Mouse (Mus musculus) lung, postnatal 25 days (tissue): Measurements from ENCODE around the gene Scrn2.

Experiments used
- DNase-seq: peaks from one replicate; pipeline ENCODE4 v3.0.0; 2022; ENCODE audit warnings: low spot score

Gene Scrn2

GRCm38 (mm10) chr11:97050216-97050943 lies 20.6 kb downstream of the Scrn2 start, which contains the start of gene Osbpl7:
Gene Osbpl7, plus strand, starts transcription at chr11:97050628.
- peak; percentile 80 for DNase-seq

DNA sequence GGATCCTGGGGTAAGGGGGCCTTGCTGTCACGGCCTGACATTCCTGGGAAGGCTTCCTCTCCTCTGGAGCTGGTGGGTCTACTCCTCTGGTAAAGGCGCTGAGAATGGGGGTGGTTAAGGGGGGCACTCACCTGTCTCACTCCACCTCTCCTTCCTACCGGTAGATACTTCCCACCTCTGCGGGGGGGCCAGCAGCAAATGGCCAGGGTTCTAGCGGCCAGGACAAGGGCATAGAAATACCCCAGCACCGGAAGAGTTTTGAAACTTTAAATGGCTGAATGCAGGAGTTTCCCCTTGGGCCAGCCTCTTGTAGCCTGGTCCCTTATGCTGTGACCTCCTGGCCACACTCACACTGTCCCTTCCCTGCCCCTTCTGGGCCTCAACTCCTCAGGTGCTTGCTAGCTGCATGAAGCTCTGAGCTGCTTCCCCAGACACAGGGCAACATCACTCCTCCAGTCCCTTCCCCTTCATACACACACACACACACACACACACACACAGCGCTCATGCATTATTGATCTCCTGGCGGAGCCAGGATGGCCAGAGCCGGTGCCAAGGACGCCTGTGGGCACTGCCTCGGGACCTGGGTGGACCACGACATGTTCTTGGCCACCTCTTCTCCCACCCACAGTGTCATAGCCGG lies 21.3 kb downstream of the Scrn2 start:
- DNase-seq, result no peak

DNA sequence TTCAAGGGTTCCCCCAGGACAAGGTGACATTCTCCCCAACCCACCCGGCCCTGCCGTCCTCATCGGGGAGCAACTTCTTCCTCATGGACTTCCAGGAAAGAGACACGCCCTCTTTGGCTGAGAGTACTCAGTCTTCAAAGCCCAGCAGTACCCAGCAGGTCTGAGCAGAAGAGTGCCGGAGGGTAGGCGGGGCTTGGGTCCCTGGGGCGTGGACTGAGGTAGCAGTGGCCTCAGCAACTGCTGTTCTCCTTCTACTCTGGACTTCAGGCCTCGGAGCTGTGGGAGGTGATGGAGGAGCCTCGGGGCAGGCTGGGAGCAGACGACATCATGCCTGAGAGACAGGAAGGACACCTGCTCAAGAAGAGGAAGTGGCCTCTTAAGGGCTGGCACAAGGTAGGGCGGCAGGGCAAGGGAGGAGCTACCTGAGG lies 22.5 kb downstream of the Scrn2 start:
- DNase-seq, result peak; percentile 79

DNA sequence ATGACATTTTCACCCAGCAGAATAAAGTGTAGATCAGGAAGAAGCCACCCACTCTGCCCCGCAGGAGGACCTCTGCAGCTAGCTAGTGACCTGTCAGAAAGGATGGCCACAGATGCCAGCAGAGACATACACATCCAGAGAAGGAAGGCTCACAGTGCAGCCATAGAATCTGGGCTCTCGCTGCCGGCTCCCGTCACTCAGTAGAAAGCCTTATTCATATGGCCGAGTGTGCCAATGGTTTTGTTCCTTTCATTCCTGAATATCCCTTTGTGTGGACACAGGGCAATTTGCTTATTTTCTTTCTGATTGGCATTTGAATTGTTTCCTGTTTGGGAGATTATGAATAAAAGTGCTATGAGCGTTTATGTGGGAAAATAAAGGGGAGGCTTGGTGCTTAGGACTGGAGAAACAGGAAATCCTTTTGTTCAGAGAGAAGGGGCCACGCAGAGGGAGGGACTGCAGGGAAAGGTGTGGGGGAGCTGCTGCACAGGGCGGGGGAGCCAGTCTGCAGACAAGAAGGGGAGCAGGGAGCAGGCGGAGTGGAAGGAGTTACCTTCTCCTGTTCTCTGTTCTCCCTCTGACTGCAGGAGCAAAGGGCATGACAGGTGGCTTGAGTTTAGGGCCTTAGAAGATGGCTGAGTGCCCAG lies 33.7 kb downstream of the Scrn2 start:
- DNase-seq, result no peak

- no peak for DNase-seq
Measured at GRCm38 (mm10) chr11:97063921-97064295, 34.2 kb downstream of the Scrn2 start.

DNA sequence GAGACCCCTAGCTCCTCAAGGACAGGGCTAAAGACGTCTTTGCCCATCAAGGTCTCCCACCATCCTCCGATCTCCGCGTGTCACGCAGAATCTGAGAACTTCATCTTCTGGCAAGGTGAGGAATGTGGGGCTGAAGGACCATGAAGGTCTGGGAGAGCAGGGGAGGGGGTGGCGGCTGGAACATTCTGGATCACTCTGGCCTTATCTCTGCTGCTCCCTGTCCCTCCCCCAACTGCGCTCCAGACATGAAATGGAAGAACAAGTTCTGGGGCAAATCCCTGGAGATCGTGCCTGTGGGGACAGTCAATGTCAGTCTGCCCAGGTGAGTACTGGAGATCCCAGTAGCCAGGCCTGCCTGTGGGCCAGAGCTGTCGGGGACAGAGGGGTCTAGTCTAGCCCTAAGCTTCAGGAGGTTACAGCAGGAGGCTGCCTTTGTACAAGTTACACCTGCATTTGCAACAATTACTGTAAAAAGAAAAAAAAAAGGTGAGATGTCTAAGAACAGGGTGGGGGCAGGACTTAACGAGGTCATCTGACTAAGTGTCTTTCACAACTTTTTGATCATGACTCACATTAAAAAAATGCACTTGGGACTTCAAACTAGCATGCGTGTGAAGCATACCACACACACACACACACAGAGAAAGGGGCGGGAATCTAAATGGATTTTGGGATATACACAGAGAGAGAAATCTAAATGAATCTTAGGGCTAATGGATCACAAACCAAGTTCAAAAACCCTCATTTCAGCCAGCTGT lies 36.0 kb downstream of the Scrn2 start:
- DNase-seq, result peak; percentile 57

DNA sequence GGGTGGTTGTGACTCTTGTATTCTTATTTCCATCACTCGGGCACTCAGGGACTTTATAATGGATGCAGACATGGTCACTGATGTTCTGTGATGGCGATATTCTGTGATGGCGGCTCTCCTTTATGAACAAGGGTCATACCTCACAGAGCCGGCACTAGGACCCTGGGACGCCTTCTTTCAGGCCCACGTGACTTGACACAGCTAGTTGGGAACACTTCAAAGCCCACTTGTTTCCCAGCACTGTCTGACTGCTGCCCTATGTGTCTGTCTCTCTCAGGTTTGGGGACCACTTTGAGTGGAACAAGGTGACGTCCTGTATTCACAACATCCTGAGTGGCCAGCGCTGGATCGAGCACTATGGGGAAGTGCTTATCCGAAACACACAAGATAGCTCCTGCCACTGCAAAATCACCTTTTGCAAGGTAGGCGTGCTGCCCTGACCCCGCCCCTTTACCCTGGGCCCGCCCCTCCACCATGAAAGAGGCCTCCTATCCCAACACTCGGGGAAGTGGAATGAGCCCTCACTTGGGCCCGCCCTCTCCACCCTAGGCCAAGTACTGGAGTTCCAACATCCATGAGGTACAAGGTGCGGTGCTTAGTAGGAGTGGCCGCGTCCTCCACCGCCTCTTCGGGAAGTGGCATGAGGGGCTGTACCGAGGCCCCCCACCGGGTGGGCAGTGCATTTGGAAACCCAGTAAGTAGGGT lies 37.1 kb downstream of the Scrn2 start:
- no peak for DNase-seq

DNA sequence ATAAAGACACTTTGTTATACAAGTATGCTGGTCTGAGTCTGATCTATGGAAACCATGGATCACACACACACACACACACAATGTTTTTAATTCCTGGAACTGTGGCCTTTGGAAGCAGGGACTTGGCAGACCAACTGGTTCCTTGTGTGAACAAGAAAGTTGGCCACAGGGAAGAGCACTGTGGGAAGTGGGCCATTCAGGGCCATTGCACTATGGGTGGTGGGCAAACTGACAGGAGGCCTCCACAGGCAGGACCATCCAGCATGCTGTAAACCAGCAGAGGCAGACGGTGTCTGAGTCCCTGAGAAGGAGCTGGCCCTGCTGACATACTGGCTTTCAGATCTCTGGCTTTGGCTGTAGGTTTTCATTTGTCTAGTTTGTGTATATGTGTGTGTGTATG lies 39.6 kb downstream of the Scrn2 start:
- no peak for DNase-seq

DNA sequence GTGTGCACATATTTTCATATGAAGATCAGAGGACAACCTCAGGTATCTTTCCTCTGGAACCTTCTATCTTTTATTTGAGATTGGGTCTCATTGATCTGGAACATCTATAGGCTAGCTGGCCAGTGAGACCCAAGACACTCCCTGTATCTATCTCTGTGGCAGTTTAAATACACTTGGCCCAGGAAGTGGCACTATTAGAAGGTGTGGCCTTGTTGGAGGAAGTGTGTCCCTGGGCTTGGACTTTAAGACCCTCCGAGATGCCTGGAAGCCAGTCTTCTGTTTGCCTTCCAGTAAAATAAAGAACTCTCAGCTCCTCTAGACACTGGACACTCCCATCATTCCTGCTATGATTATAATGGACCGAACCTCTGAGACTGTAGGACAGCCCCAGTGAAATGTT lies 40.0 kb downstream of the Scrn2 start:
- DNase-seq, result no peak

DNA sequence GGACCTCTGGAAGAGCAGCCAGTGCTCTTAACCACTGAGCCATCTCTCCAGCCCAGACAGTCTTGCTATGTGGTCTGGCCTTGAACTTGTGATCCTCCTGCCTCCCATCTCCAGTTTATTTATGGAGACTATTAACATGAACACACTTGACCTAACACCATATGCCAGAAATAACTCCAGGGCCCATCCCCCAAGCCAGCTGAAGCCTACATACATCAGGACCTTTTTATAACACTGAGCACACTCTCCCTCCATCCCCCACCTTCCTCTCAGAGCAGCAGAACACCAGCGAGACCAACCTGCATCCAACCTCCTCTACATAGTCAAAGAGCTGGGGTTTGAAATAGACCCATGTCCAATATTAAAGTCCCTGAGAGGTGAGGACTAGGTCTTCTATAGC lies 41.4 kb downstream of the Scrn2 start:
- no peak for DNase-seq

- DNase-seq, result peak; percentile 31
Measured at GRCm38 (mm10) chr11:97072533-97072932, 42.8 kb downstream of the Scrn2 start.

DNA sequence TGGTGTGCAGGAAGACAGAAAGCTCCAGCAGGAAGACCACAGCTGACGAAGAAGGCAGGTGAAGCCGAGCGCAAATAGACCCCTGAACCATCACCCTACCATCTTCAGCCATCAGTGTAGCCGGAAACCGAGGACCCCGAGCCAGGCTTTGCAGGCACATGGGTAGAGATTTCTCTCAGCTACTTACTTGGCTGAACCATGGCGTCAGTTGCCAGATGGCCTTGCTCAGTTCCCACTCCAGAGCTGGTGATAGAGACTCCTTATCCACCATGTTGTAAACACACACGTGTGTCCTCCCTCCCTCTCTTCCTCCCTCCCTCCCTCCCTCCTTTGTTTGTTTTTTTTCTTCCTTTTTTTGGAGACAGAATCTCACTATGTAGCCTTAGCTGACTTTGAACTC lies 44.5 kb downstream of the Scrn2 start:
- DNase-seq, result no peak

- DNase-seq, result no peak
Measured at GRCm38 (mm10) chr11:97078751-97079150, 49.0 kb downstream of the Scrn2 start.

GRCm38 (mm10) chr11:97080291-97080690 lies 50.6 kb downstream of the Scrn2 start:
- DNase-seq, result no peak

- DNase-seq, result peak; percentile 67
Measured at GRCm38 (mm10) chr11:97082977-97083376, 53.2 kb downstream of the Scrn2 start.
